Mouse (Mus musculus): ENCODE data around the gene Fgfbp1. TPM values are rescaled to one million over a fixed set of nuclear protein-coding genes. Genes with fewer than 3 reads are reported as not detected.

The Fgfbp1 gene
- polyA plus RNA-seq (2014; fragmentation: Nextera tagmentation; extraction: Ambion mirVana) = 0.27 and 0.35 TPM in 2 replicates

DNA sequence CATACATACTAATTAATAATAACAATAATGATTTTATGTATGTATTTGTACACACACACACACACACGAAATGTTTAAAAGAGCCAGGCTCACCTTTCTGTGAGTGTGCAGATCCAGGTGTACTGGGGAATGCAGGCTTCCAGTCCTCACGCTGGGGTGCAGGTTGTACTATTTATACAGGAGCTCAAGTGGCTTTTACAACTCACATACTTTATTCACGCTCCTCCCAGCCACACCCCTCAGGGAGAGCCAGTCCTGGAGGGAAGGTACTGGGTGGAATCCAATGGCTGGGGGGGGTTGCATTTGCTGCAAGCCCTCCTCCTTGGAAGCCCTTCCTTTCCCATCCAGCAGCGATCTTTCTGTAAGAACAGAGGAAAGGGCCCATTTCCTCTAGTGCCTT, at the start of gene Fgfbp1:
Fgfbp1 (minus strand) TSS at position 160 of the 400 bp plus-strand sequence.
- WGBS = 49% methylated on average over 4 of the region's 4 CpGs
- ATAC-seq (ENCODE audit: insufficient number of reproducible peaks, insufficient read depth, low FRiP score, low read depth) = no peak

DNA sequence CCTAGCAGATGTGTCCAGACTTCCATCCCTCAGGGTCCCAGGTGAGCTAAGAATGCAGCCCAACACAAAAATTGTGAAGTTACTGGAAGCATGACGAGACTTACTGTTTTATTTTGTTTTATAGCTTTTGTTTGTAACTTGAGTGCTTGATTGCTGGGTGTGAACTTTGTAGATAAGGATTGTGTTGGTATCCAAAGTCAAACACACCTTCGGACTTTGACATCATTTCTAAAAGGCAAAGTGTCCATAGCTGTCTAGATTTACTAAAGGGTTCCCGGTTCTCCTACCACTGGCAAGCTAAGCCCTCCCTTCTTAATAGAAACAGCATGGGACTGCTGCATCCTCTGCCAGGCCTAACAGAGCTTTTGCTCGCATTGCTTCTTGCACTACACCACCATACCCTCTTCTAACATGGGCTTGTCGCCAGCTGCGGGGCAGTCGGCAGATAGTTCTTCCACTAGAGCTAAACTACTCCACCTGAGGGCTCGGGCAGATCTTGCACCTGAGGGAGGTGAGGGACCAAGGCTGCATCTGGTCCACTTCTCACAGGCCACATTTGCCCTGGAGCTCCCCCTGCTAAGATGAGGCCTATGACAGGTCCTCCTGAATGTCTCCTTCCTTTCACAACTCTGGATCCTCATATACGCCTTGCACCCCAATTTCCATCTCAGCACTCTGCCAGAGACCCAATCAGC, 16.9 kb upstream of the Fgfbp1 start:
- no peak for ATAC-seq (ENCODE audit: insufficient number of reproducible peaks, insufficient read depth, low FRiP score, low read depth)
- no peaks in the 10 kb centered on the region for H3K4me1 ChIP-seq (ENCODE audit: control insufficient read depth in 2 of 2, insufficient read depth in 2 of 2, low read length in 2 of 2)
- H3K4me3 ChIP-seq (ENCODE audit: control insufficient read depth in 1 of 2, insufficient read depth in 1 of 2, low read depth in 1 of 2, low read length in 2 of 2) = no peak overlapping the region
- no peak overlapping the region for H3K4me2 ChIP-seq (ENCODE audit: low read length)
- no peak overlapping the region for H3K27ac ChIP-seq (replicated peaks in 1 of 2; ENCODE audit: control insufficient read depth in 1 of 2, insufficient read depth in 1 of 2, low read depth in 2 of 2, low read length in 2 of 2)
- no peaks in the 10 kb centered on the region for H3K36me3 ChIP-seq (ENCODE audit: control insufficient read depth, insufficient read depth, low read length)
- 82% methylated on average over 9 of the region's 9 CpGs for WGBS
- H3K9ac ChIP-seq (ENCODE audit: low read length) = no peak overlapping the region
- H3K9me3 ChIP-seq (ENCODE audit: control insufficient read depth, low read length) = no peaks in the 10 kb centered on the region
- no peaks in the 10 kb centered on the region for H3K27me3 ChIP-seq (ENCODE audit: control insufficient read depth, insufficient read depth, low read length)

More for the DNA sequence above, at the start of gene Fgfbp1:
- Histone ChIP-seq H3K36me3 (ENCODE audit: control insufficient read depth, insufficient read depth, low read length) (no peaks in the 10 kb centered on the region), H3K4me1 (ENCODE audit: control insufficient read depth in 2 of 2, insufficient read depth in 2 of 2, low read length in 2 of 2) (no peaks in the 10 kb centered on the region), H3K27ac (replicated peaks in 1 of 2; ENCODE audit: control insufficient read depth in 1 of 2, insufficient read depth in 1 of 2, low read depth in 2 of 2, low read length in 2 of 2) (no peak within 1 kb of the TSS), H3K27me3 (ENCODE audit: control insufficient read depth, insufficient read depth, low read length) (no peaks in the 10 kb centered on the region), H3K4me3 (ENCODE audit: control insufficient read depth in 1 of 2, insufficient read depth in 1 of 2, low read depth in 1 of 2, low read length in 2 of 2) (no peak within 1 kb of the TSS), H3K9me3 (ENCODE audit: control insufficient read depth, low read length) (no peaks in the 10 kb centered on the region), H3K9ac (ENCODE audit: low read length) (no peak within 1 kb of the TSS), H3K4me2 (ENCODE audit: low read length) (no peak within 1 kb of the TSS)

DNA sequence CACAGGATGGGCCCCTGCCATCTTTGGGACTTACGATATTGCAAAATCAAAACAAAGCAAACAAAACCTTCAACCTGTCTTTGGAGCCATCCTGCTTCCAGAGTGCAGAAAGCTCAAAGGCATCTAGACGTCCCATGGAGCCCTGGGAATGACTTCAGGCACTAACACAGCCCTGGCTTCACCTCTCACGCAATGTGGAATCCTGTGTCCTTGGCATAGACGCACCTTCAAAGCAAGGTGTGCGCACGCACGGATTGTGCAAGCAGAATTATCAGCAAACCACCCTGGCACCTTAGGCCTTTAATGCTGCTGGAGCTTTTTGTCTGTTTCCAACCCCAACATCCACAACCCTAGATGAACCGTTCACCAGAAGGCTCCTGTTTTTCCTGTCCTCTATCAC, 16.0 kb upstream of the Fgfbp1 start:
- Histone ChIP-seq H3K4me2 (ENCODE audit: low read length) (no peak overlapping the region), H3K4me1 (ENCODE audit: control insufficient read depth in 2 of 2, insufficient read depth in 2 of 2, low read length in 2 of 2) (no peaks in the 10 kb centered on the region), H3K36me3 (ENCODE audit: control insufficient read depth, insufficient read depth, low read length) (no peaks in the 10 kb centered on the region), H3K27me3 (ENCODE audit: control insufficient read depth, insufficient read depth, low read length) (no peaks in the 10 kb centered on the region), H3K27ac (replicated peaks in 1 of 2; ENCODE audit: control insufficient read depth in 1 of 2, insufficient read depth in 1 of 2, low read depth in 2 of 2, low read length in 2 of 2) (no peak overlapping the region), H3K9ac (ENCODE audit: low read length) (no peak overlapping the region), H3K4me3 (ENCODE audit: control insufficient read depth in 1 of 2, insufficient read depth in 1 of 2, low read depth in 1 of 2, low read length in 2 of 2) (no peak overlapping the region), H3K9me3 (ENCODE audit: control insufficient read depth, low read length) (no peaks in the 10 kb centered on the region)
- 86% methylated on average over 8 of the region's 8 CpGs for WGBS
- no peak for ATAC-seq (ENCODE audit: insufficient number of reproducible peaks, insufficient read depth, low FRiP score, low read depth)

DNA sequence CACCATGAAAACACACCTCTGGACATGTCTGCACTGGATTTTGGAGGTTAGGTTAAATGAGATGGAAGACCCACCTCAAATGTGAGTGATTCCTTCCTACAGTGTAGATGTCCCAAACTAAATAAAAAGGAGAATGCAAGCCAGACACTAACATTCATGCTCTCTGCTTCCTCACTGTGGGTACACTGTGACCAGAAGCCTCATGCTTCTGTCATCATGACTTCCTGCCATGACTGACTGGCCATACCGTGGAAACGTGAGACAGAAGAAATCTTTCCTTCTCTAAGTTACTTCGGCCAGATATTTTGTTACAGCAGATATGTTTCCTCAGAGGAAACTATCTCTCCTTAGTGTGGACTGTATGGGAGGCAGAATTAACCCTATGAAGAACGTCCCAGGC, 14.6 kb upstream of the Fgfbp1 start:
- no peak overlapping the region for H3K4me2 ChIP-seq (ENCODE audit: low read length)
- 69% methylated on average over 4 of the region's 4 CpGs for WGBS
- no peak for ATAC-seq (ENCODE audit: insufficient number of reproducible peaks, insufficient read depth, low FRiP score, low read depth)

DNA sequence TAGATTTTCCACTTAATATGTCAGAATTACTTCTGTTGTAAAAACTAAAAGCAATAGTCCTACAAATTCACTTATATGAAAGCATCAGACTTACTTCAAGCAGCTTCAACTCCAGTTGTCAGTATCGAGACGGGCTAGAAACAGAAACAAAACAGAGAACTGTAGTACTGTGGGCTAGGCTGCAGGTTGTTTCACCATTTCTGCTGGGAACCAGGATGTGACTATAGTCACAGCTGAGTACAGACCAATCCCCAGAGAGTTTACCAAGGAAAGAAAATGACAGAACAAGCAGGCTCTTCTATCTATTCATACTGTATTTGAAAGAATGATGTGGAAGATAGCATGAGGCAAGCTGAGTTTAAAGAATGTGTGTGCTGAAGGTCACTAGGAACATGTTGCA, 13.4 kb upstream of the Fgfbp1 start:
- Histone ChIP-seq H3K27ac (replicated peaks in 1 of 2; ENCODE audit: control insufficient read depth in 1 of 2, insufficient read depth in 1 of 2, low read depth in 2 of 2, low read length in 2 of 2) (no peak overlapping the region), H3K27me3 (ENCODE audit: control insufficient read depth, insufficient read depth, low read length) (no peaks in the 10 kb centered on the region), H3K36me3 (ENCODE audit: control insufficient read depth, insufficient read depth, low read length) (no peaks in the 10 kb centered on the region), H3K9ac (ENCODE audit: low read length) (no peak overlapping the region), H3K4me1 (ENCODE audit: control insufficient read depth in 2 of 2, insufficient read depth in 2 of 2, low read length in 2 of 2) (no peaks in the 10 kb centered on the region), H3K4me3 (ENCODE audit: control insufficient read depth in 1 of 2, insufficient read depth in 1 of 2, low read depth in 1 of 2, low read length in 2 of 2) (no peak overlapping the region), H3K9me3 (ENCODE audit: control insufficient read depth, low read length) (no peaks in the 10 kb centered on the region), H3K4me2 (ENCODE audit: low read length) (no peak overlapping the region)
- ATAC-seq (ENCODE audit: insufficient number of reproducible peaks, insufficient read depth, low FRiP score, low read depth) = no peak
- 83% methylated on average over 2 of the region's 2 CpGs for WGBS

More for the DNA sequence above, 14.6 kb upstream of the Fgfbp1 start:
- no peaks in the 10 kb centered on the region for H3K9me3 ChIP-seq (ENCODE audit: control insufficient read depth, low read length)
- H3K36me3 ChIP-seq (ENCODE audit: control insufficient read depth, insufficient read depth, low read length) = no peaks in the 10 kb centered on the region
- H3K4me1 ChIP-seq (ENCODE audit: control insufficient read depth in 2 of 2, insufficient read depth in 2 of 2, low read length in 2 of 2) = no peaks in the 10 kb centered on the region
- no peak overlapping the region for H3K9ac ChIP-seq (ENCODE audit: low read length)
- no peaks in the 10 kb centered on the region for H3K27me3 ChIP-seq (ENCODE audit: control insufficient read depth, insufficient read depth, low read length)
- no peak overlapping the region for H3K4me3 ChIP-seq (ENCODE audit: control insufficient read depth in 1 of 2, insufficient read depth in 1 of 2, low read depth in 1 of 2, low read length in 2 of 2)
- no peak overlapping the region for H3K27ac ChIP-seq (replicated peaks in 1 of 2; ENCODE audit: control insufficient read depth in 1 of 2, insufficient read depth in 1 of 2, low read depth in 2 of 2, low read length in 2 of 2)

DNA sequence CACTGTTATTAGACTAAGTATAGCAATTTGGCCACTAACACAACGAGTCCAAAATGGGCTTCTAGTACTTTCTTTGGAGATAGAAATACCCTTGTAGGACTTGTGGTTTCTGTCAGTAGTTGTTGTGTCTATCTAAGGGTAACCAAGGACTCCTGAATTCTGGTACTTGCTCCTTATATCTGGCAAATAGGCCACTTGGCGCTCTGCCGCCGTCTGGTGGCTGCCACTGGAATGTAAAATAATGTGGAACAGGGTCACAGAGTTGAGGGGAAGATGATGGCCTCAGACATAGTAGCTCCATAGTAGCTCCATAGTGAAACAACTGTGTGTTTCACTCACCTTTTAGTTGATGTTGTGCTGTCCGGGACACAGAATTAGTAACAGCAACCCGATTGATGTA, 8.7 kb upstream of the Fgfbp1 start:
- no peaks in the 10 kb centered on the region for H3K27me3 ChIP-seq (ENCODE audit: control insufficient read depth, insufficient read depth, low read length)
- no peak overlapping the region for H3K4me2 ChIP-seq (ENCODE audit: low read length)
- no peak overlapping the region for H3K9ac ChIP-seq (ENCODE audit: low read length)
- no peak overlapping the region for H3K4me3 ChIP-seq (ENCODE audit: control insufficient read depth in 1 of 2, insufficient read depth in 1 of 2, low read depth in 1 of 2, low read length in 2 of 2)
- H3K4me1 ChIP-seq (ENCODE audit: control insufficient read depth in 2 of 2, insufficient read depth in 2 of 2, low read length in 2 of 2) = no peaks in the 10 kb centered on the region
- no peak overlapping the region for H3K27ac ChIP-seq (replicated peaks in 1 of 2; ENCODE audit: control insufficient read depth in 1 of 2, insufficient read depth in 1 of 2, low read depth in 2 of 2, low read length in 2 of 2)
- no peaks in the 10 kb centered on the region for H3K9me3 ChIP-seq (ENCODE audit: control insufficient read depth, low read length)
- no peak for ATAC-seq (ENCODE audit: insufficient number of reproducible peaks, insufficient read depth, low FRiP score, low read depth)
- WGBS = 41% methylated on average over 6 of the region's 6 CpGs
- no peaks in the 10 kb centered on the region for H3K36me3 ChIP-seq (ENCODE audit: control insufficient read depth, insufficient read depth, low read length)

DNA sequence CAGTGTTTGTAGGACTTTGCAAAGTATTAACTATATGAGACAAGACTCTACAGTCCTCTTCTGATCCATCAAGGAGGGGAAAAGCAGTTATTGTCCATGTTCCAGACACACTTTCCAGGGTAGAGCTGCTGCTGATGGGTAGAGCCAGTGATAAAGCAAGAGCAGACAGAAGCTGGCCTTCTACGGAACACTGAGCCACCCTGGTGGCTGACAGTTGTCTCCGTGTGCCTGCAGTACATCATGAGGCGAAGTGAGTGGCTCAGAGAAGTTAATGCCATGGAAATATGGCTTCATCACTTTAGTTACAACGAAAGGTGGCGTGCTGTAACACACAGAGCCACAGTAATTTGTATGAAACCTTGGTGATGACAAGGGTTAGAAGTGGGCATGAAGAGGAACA, 7.4 kb upstream of the Fgfbp1 start:
- H3K27ac ChIP-seq (replicated peaks in 1 of 2; ENCODE audit: control insufficient read depth in 1 of 2, insufficient read depth in 1 of 2, low read depth in 2 of 2, low read length in 2 of 2) = no peak overlapping the region
- no peak overlapping the region for H3K4me3 ChIP-seq (ENCODE audit: control insufficient read depth in 1 of 2, insufficient read depth in 1 of 2, low read depth in 1 of 2, low read length in 2 of 2)
- H3K36me3 ChIP-seq (ENCODE audit: control insufficient read depth, insufficient read depth, low read length) = no peaks in the 10 kb centered on the region
- H3K4me2 ChIP-seq (ENCODE audit: low read length) = no peak overlapping the region
- WGBS = 43% methylated on average over 5 of the region's 5 CpGs
- no peaks in the 10 kb centered on the region for H3K27me3 ChIP-seq (ENCODE audit: control insufficient read depth, insufficient read depth, low read length)
- H3K4me1 ChIP-seq (ENCODE audit: control insufficient read depth in 2 of 2, insufficient read depth in 2 of 2, low read length in 2 of 2) = no peaks in the 10 kb centered on the region
- no peak for ATAC-seq (ENCODE audit: insufficient number of reproducible peaks, insufficient read depth, low FRiP score, low read depth)
- H3K9me3 ChIP-seq (ENCODE audit: control insufficient read depth, low read length) = no peaks in the 10 kb centered on the region
- no peak overlapping the region for H3K9ac ChIP-seq (ENCODE audit: low read length)

- no peak overlapping the region for H3K27ac ChIP-seq (replicated peaks in 1 of 2; ENCODE audit: control insufficient read depth in 1 of 2, insufficient read depth in 1 of 2, low read depth in 2 of 2, low read length in 2 of 2)
- H3K4me1 ChIP-seq (ENCODE audit: control insufficient read depth in 2 of 2, insufficient read depth in 2 of 2, low read length in 2 of 2) = no peaks in the 10 kb centered on the region
- no peaks in the 10 kb centered on the region for H3K36me3 ChIP-seq (ENCODE audit: control insufficient read depth, insufficient read depth, low read length)
- H3K9ac ChIP-seq (ENCODE audit: low read length) = no peak overlapping the region
- H3K9me3 ChIP-seq (ENCODE audit: control insufficient read depth, low read length) = no peaks in the 10 kb centered on the region
- no peak overlapping the region for H3K4me2 ChIP-seq (ENCODE audit: low read length)
- ATAC-seq (ENCODE audit: insufficient number of reproducible peaks, insufficient read depth, low FRiP score, low read depth) = no peak
- no peak overlapping the region for H3K4me3 ChIP-seq (ENCODE audit: control insufficient read depth in 1 of 2, insufficient read depth in 1 of 2, low read depth in 1 of 2, low read length in 2 of 2)
- no peaks in the 10 kb centered on the region for H3K27me3 ChIP-seq (ENCODE audit: control insufficient read depth, insufficient read depth, low read length)
Observed at GRCm38 (mm10) chr5:43986212-43986611, 4.6 kb upstream of the Fgfbp1 start.
